In genomic region chr7:141230570-141230969, GRCm38 (mm10) we compare ENCODE assay signal across 2 mouse cellular contexts.
TF ChIP-seq lines count a peak whose summit lies in the region.

No protein-coding gene starts in this region.

TF ChIP-seq in C2C12, 6 proteins besides CTCF, POLR2A, EP300 and RAD21 (continued from another document):
- TF ChIP-seq MYOG (IDR thresholded peaks at IDR 0.05; ENCODE audit: control insufficient read depth, extremely low read depth, insufficient read length), result no peak
- TF ChIP-seq CEBPB (IDR thresholded peaks at IDR 0.05; ENCODE audit: low read depth), result no peak
- TF ChIP-seq MYOD1 (IDR thresholded peaks at IDR 0.05; ENCODE audit: control insufficient read depth, insufficient read length, low read depth), result no peak
- no peak for TF ChIP-seq FOSL1 (IDR thresholded peaks at IDR 0.05; ENCODE audit: insufficient read depth, low read length, poor library complexity, severe bottlenecking)

TF ChIP-seq in CH12.LX, 34 proteins besides CTCF, POLR2A, EP300 and RAD21 (continued from another document):
- TF ChIP-seq RCOR1 (conservative IDR thresholded peaks at IDR 0.05; ENCODE audit: low read depth, low read length) (no peak), HCFC1 (IDR thresholded peaks at IDR 0.05; ENCODE audit: low read depth, low read length) (no peak), MAX (IDR thresholded peaks at IDR 0.05; ENCODE audit: low read length) (no peak), PAX5 (IDR thresholded peaks at IDR 0.05; ENCODE audit: low read length) (no peak), ZKSCAN1 (IDR thresholded peaks at IDR 0.05; ENCODE audit: borderline replicate concordance, low read depth, low read length) (no peak), POLR2AphosphoS2 (IDR thresholded peaks at IDR 0.05; ENCODE audit: low read depth, low read length) (no peak), BHLHE40 (IDR thresholded peaks at IDR 0.05; ENCODE audit: low read depth, low read length) (no peak), GABPA (IDR thresholded peaks at IDR 0.05; ENCODE audit: insufficient replicate concordance, low read depth, low read length) (no peak), ZNF384 (IDR thresholded peaks at IDR 0.05; ENCODE audit: low read depth, low read length) (no peak), NRF1 (IDR thresholded peaks at IDR 0.05; ENCODE audit: low read depth, low read length) (no peak), MAFK (IDR thresholded peaks at IDR 0.05; ENCODE audit: insufficient replicate concordance, low read length) (no peak), SIN3A (IDR thresholded peaks at IDR 0.05; ENCODE audit: low read length) (no peak), USF2 (conservative IDR thresholded peaks at IDR 0.05; ENCODE audit: low read depth, low read length) (no peak), ZC3H11A (IDR thresholded peaks at IDR 0.05; ENCODE audit: low read depth, low read length) (no peak), SMC3 (IDR thresholded peaks at IDR 0.05; ENCODE audit: low read depth, low read length) (no peak)
